Mouse (Mus musculus) liver, embryonic 11.5 days (tissue): ENCODE data around the gene Prickle3. TPM values are rescaled to one million over a fixed set of nuclear protein-coding genes. Genes with fewer than 3 reads are reported as not detected.
"Not testable (repeated sequence)": the region's sequence is repeated elsewhere in the genome, so short reads cannot be mapped to it uniquely, and the experiment has no call there.

Source experiments
- ATAC-seq: fragments of 200-750 bp; cut with Nextera tagmentation; replicated peaks from 2 replicates; pipeline ENCODE4 v1.8.0; 2017; ENCODE audit warnings: moderate number of reproducible peaks, mild to moderate bottlenecking, moderate TSS enrichment, moderate library complexity; ENCODE audit not compliant: low FRiP score
- DNase-seq: peaks from one replicate; pipeline ENCODE4 v3.0.0-alpha.2; 2017; ENCODE audit warnings: low spot score
- H3K27ac ChIP-seq: fragments of 300-500 bp; sonication (generic); 2 replicates; pipeline ENCODE4 v1.5.1; 2014; ENCODE audit warnings: mild to moderate bottlenecking, low read depth, low read length, control low read depth
- H3K27me3 ChIP-seq: fragments of 300-500 bp; sonication (generic); replicated peaks from 2 replicates; pipeline ENCODE4 v1.6.1; 2014; ENCODE audit warnings: low read length, mixed read lengths; ENCODE audit not compliant: control insufficient read depth, insufficient read depth
- H3K36me3 ChIP-seq: fragments of 300-500 bp; sonication (generic); 2 replicates; pipeline ENCODE4 v1.6.1; 2014; ENCODE audit warnings: mild to moderate bottlenecking, low read length, moderate library complexity, mixed read lengths; ENCODE audit not compliant: control insufficient read depth, insufficient read depth
- H3K4me1 ChIP-seq: fragments of 300-500 bp; sonication (generic); replicated peaks from 2 replicates; pipeline ENCODE4 v1.6.1; 2014; ENCODE audit warnings: low read length, mixed read lengths; ENCODE audit not compliant: control insufficient read depth, insufficient read depth
- H3K4me2 ChIP-seq: fragments of 300-500 bp; sonication (generic); 2 replicates; pipeline ENCODE4 v1.6.1; 2014; ENCODE audit warnings: mild to moderate bottlenecking, control low read depth, moderate library complexity
- H3K4me3 ChIP-seq: fragments of 300-500 bp; sonication (generic); 2 replicates; pipeline ENCODE4 v1.5.1; 2014; ENCODE audit warnings: low read depth, low read length, control low read depth
- H3K9ac ChIP-seq: fragments of 300-500 bp; sonication (generic); 2 replicates; pipeline ENCODE4 v1.6.1; 2014; ENCODE audit warnings: low read depth, low read length, control low read depth
- H3K9me3 ChIP-seq: fragments of 300-500 bp; sonication (generic); 2 replicates; pipeline ENCODE4 v1.6.1; 2016; ENCODE audit warnings: low read length, inconsistent platforms, mixed read lengths; ENCODE audit not compliant: control insufficient read depth
- WGBS: fragments of 180-500 bp; shearing (Covaris S2); extraction: QIAGEN DNeasy Blood & Tissue Kit; methylation state at CpG from one replicate; pipeline ENCODE4 v1.1.7; 2014; 5-methylcytosine and 5-hydroxymethylcytosine counted together
- polyA plus RNA-seq: library from polyadenylated mRNA; unstranded; fragments of >200 nt; fragmentation: Nextera tagmentation; extraction: Ambion mirVana; gene quantifications from 2 replicates; pipeline ENCODE4 v1.2.1, GENCODE M21; 2014

The Prickle3 gene
- polyA plus RNA-seq, 1 experiment from 2014 or later = 4.0 TPM

- Histone ChIP-seq H3K9me3 (no peaks in the 10 kb centered on the region), H3K9ac (no peak overlapping the region), H3K4me1 (no peaks in the 10 kb centered on the region), H3K4me3 (peak overlapping the region; percentile 29), H3K4me2 (peak overlapping the region; percentile 61), H3K27me3 (no peaks in the 10 kb centered on the region), H3K36me3 (no peaks in the 10 kb centered on the region), H3K27ac (no peak overlapping the region)
- DNase-seq (peak; percentile 81), ATAC-seq (peak; percentile 92)
- WGBS = 13% methylated on average over 27 of the region's 27 CpGs
Measured at GRCm38 (mm10) chrX:7679405-7680056, 22.5 kb downstream of the Prickle3 start.

DNA sequence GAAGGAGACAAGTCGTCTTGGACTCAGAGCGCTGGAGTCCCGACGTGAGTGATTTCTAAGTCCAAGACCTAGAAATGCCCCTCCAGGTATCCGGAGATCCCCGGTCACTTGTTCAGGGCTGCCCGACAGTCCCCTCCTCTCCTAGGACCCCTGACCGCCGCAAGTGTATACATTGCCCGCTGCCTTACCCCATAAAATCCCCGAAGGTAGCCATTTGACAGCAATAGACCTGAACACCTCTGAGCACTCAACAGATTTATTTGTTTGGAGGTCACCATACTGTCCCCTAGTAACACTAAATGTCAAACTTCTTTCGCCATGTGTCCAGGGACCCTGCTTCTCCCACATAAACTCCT is 23.0 kb downstream of the Prickle3 start:
- H3K36me3 ChIP-seq = no peaks in the 10 kb centered on the region
- H3K9me3 ChIP-seq = no peaks in the 10 kb centered on the region
- peak overlapping the region; percentile 61 for H3K4me2 ChIP-seq
- H3K4me3 ChIP-seq = peak overlapping the region; percentile 29
- WGBS = 30% methylated on average over 12 of the region's 12 CpGs
- no peak overlapping the region for H3K9ac ChIP-seq
- H3K4me1 ChIP-seq = no peaks in the 10 kb centered on the region
- H3K27ac ChIP-seq = no peak overlapping the region
- no peaks in the 10 kb centered on the region for H3K27me3 ChIP-seq
- DNase-seq (no peak), ATAC-seq (no peak)

GRCm38 (mm10) chrX:7680864-7681263 is 23.8 kb downstream of the Prickle3 start, which contains the start of gene Magix:
Magix (minus strand) TSS chrX:7681251.
- Histone ChIP-seq H3K9ac (no peak within 1 kb of the TSS), H3K27ac (no peak within 1 kb of the TSS), H3K9me3 (no peaks in the 10 kb centered on the region), H3K4me3 (peak within 1 kb of the TSS; percentile 29), H3K36me3 (no peaks in the 10 kb centered on the region), H3K4me2 (peak within 1 kb of the TSS; percentile 61), H3K27me3 (no peaks in the 10 kb centered on the region), H3K4me1 (no peaks in the 10 kb centered on the region)
- WGBS = 70% methylated on average over 14 of the region's 14 CpGs
- ATAC-seq (no peak), DNase-seq (no peak)

DNA sequence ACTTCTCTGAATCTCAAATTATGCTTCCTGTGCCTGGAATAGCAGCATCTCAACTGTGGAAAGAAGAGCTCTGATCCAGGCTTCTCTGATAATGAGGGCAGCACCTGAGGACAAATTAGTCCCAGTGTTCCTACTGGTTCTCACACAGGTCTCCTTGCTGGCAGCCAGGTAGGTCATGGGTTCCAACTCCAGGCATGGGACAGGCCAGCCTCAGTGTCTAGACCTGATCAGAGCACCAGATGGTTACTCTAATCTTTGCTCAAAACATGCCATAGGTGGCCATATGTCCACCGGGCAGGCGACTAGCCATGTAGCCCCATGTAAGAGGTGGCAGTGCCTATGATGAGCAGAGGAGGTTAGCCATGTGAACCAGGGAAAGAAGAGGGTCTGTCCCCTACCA is 31.3 kb downstream of the Prickle3 start:
- Histone ChIP-seq H3K27me3 (no peaks in the 10 kb centered on the region; the same call in 1 of the 2 replicates), H3K9ac (no peak overlapping the region), H3K9me3 (no peaks in the 10 kb centered on the region), H3K4me1 (no peaks in the 10 kb centered on the region), H3K4me3 (no peak overlapping the region), H3K4me2 (no peak overlapping the region), H3K27ac (no peak overlapping the region), H3K36me3 (no peaks in the 10 kb centered on the region)
- 82% methylated on average over 2 of the region's 2 CpGs for WGBS
- no peak for DNase-seq
- ATAC-seq = no peak

- 59% methylated on average over 3 of the region's 3 CpGs for WGBS
- Histone ChIP-seq H3K36me3 (no peaks in the 10 kb centered on the region), H3K27me3 (no peaks in the 10 kb centered on the region; the same call in 1 of the 2 replicates), H3K9ac (no peak overlapping the region), H3K9me3 (no peaks in the 10 kb centered on the region), H3K4me3 (no peak overlapping the region), H3K4me2 (no peak overlapping the region), H3K4me1 (no peaks in the 10 kb centered on the region), H3K27ac (no peak overlapping the region)
- DNase-seq (no peak), ATAC-seq (no peak)
Measured at GRCm38 (mm10) chrX:7690486-7690885, 33.4 kb downstream of the Prickle3 start.

GRCm38 (mm10) chrX:7692862-7693261 is 35.8 kb downstream of the Prickle3 start:
- Histone ChIP-seq H3K27me3 (no peaks in the 10 kb centered on the region), H3K27ac (no peak overlapping the region), H3K36me3 (no peaks in the 10 kb centered on the region), H3K9ac (no peak overlapping the region), H3K4me1 (no peaks in the 10 kb centered on the region), H3K4me2 (no peak overlapping the region), H3K4me3 (no peak overlapping the region), H3K9me3 (no peaks in the 10 kb centered on the region)
- no peak for ATAC-seq
- WGBS = 34% methylated on average over 4 of the region's 4 CpGs
- no peak for DNase-seq

GRCm38 (mm10) chrX:7696520-7696919 is 39.5 kb downstream of the Prickle3 start:
- no peak overlapping the region for H3K9ac ChIP-seq
- peak overlapping the region; percentile 48; the same call in 1 of the 2 replicates for H3K4me2 ChIP-seq
- no peaks in the 10 kb centered on the region for H3K4me1 ChIP-seq
- H3K4me3 ChIP-seq = peak overlapping the region; percentile 71; the same call in 1 of the 2 replicates
- no peak; the same call in none of the 2 replicates for ATAC-seq
- 41% methylated on average over 6 of the region's 6 CpGs for WGBS
- no peak overlapping the region for H3K27ac ChIP-seq
- DNase-seq = no peak
- no peaks in the 10 kb centered on the region for H3K36me3 ChIP-seq
- H3K9me3 ChIP-seq = no peaks in the 10 kb centered on the region
- no peaks in the 10 kb centered on the region for H3K27me3 ChIP-seq

DNA sequence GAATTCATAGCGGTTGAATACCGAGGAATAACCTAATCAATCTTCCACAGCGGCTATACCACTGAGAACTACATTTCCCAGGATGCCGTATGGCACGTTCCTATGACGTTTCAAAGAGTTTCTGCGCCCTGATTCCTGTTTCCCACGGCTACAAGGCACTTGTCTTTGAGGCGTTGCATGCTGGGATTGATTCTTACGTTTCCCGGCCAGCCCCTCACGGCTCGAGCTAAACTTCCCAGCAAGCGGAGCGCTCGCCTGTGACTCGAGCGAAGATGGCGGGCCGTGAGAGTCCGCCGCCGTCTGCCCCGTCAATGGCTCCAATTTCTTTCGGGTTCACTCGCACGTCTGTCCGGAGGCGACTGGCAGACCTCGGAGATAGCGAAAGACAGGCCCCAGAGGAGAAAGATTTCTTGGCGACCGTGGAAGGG is 39.9 kb downstream of the Prickle3 start, which contains the start of gene Gpkow:
TSS of gene Gpkow (plus strand) at position 178 of the 428 bp plus-strand sequence.
- Histone ChIP-seq H3K9me3 (no peaks in the 10 kb centered on the region), H3K4me3 (peak within 1 kb of the TSS; percentile 71), H3K9ac (peak within 1 kb of the TSS; percentile 70), H3K4me2 (peak within 1 kb of the TSS; percentile 72), H3K36me3 (no peaks in the 10 kb centered on the region), H3K4me1 (no peaks in the 10 kb centered on the region), H3K27me3 (no peaks in the 10 kb centered on the region), H3K27ac (peak within 1 kb of the TSS; percentile 48)
- WGBS = 4% methylated on average over 33 of the region's 33 CpGs
- peak; percentile 63 for DNase-seq
- peak; percentile 94 for ATAC-seq

DNA sequence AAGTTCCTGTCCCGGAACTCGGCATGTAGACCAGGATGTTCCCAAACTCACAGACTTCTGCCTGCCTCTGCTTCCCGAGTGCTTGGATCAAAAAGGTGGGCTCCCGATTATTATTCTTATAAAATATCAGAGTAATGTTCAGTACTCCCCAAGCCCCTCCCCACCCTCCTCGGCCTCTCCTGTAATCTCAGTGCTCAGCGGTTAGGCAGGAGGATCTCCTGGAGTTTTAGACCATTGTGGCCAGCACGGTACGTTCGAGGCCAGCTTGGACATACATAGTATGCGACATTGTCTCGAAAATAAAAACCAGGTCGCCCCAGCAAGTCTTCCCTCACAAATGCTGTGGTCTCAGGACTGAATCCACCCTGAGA is 56.7 kb downstream of the Prickle3 start:
- H3K4me1 ChIP-seq, H3K9me3 ChIP-seq, H3K27ac ChIP-seq, DNase-seq, H3K36me3 ChIP-seq, H3K9ac ChIP-seq, H3K27me3 ChIP-seq: not testable (repeated sequence)
- ATAC-seq = peak; percentile 39; the same call in 1 of the 2 replicates
- H3K4me2 ChIP-seq = peak overlapping the region; percentile 60
- H3K4me3 ChIP-seq = peak overlapping the region; percentile 44
- WGBS = 19% methylated on average over 5 of the region's 12 CpGs
